8 mouse cellular contexts compared by ENCODE assay signal in the genomic region with DNA sequence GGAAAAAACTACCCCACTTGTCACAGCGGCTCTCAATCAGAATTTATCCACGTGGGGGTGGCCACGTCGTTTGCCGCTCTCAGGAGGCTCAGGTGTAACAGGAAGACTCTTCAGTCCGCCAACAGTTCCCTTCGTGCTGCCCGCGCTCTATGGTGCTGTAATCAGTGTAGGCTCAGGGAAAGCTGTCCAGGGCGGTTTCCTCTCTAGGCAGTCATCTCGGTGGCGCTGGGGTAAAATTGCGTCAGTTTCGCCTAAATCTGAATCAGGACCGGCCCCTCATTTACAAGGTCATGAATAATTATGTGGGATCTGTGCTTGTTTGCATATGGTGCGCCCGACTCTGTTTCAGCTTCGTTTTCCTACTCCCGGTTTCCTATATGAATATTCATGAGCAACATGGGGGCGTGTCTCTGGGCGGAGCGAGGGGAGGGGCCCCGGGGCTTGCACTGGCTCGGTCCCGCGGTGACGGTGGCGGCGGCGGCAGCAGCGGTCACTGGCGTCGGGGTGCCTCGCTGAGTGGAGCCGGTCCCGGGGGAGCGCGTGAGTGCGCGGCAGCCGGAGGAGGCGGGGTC. TPM values are rescaled to one million over a fixed set of nuclear protein-coding genes. Genes with fewer than 3 reads are reported as not detected.
DNase-seq lines count a peak whose midpoint lies in the region; ATAC-seq lines count a peak whose summit lies in the region.

Tnks1bp1 (plus strand) TSS at position 427 of the 572 bp plus-strand sequence.

- peaks cover 61% of the 10 kb centered on the region for H3K36me3 ChIP-seq in hindbrain, embryonic 14.5 days (replicated peaks; ENCODE audit: control insufficient read depth, insufficient read depth)

- H3K4me3 ChIP-seq in hindbrain, embryonic 14.5 days (replicated peaks; ENCODE audit: low read length) = peak within 1 kb of the TSS; percentile 74

- ATAC-seq in hindbrain, embryonic 14.5 days (ENCODE audit: low FRiP score) = peak; percentile 90

- no peaks in the 10 kb centered on the region for H3K27me3 ChIP-seq in hindbrain, embryonic 14.5 days (ENCODE audit: control insufficient read depth, insufficient read depth, low read length)

- H3K9ac ChIP-seq in hindbrain, embryonic 14.5 days = peak within 1 kb of the TSS; percentile 74

- H3K9me3 ChIP-seq in hindbrain, embryonic 14.5 days (ENCODE audit: control insufficient read depth, low read length) = no peaks in the 10 kb centered on the region

- peak within 1 kb of the TSS; percentile 90 for H3K27ac ChIP-seq in hindbrain, embryonic 14.5 days

- peak; percentile 97 for DNase-seq in R1 (ENCODE audit: low read depth, low spot score)
- DNase-seq in cerebellum, postnatal 25 days = peak; percentile 92 to 94
- peak; percentile 86 to 91 for DNase-seq in frontal cortex, postnatal 25 days (ENCODE audit: low spot score in 2 of 2)
- peak; percentile 89 for DNase-seq in hindbrain, embryonic 14.5 days (ENCODE audit: low spot score)
- DNase-seq in layer of hippocampus, postnatal 36 days = peak; percentile 95
- peak; percentile 100 for DNase-seq in lung, postnatal 36 days
- DNase-seq in retina, postnatal 1 day = peak; percentile 96
- peak; percentile 97 to 99 for DNase-seq in urinary bladder, adult 18-20 months (ENCODE audit: low spot score in 2 of 2)

- peaks cover 34% of the 10 kb centered on the region for H3K4me1 ChIP-seq in hindbrain, embryonic 14.5 days (replicated peaks; ENCODE audit: control insufficient read depth, insufficient read depth, low read length)

- 1% methylated on average over 42 of the region's 42 CpGs for WGBS in hindbrain, embryonic 14.5 days

- peak within 1 kb of the TSS; percentile 65 for H3K4me2 ChIP-seq in hindbrain, embryonic 14.5 days (replicated peaks)

RNA-seq across cellular contexts. Expression of gene Tnks1bp1, which starts in this region (rescaled TPM):
- 6.1 and 6.5 TPM in 2 replicates for polyA plus RNA-seq in hindbrain, embryonic 14.5 days (2014; fragmentation: Nextera tagmentation; extraction: Ambion mirVana)
- 100 to 1,000 TPM; 159 to 174 TPM for total RNA-seq in layer of hippocampus, postnatal 36 days (2021)

Comparison
In these comparisons a context has a peak if more than half of its experiments do, and no peak if none do; other contexts are left out.
1. Peak in every context shown above with its lines: DNase-seq, ATAC-seq, H3K4me3 ChIP-seq and H3K27ac ChIP-seq.